Mouse (Mus musculus) thymus, postnatal 14 days (tissue): ENCODE measurements around the gene Izumo1.
"Not testable (repeated sequence)": the region's sequence is repeated elsewhere in the genome, so short reads cannot be mapped to it uniquely, and the experiment has no call there.

Source experiments
- DNase-seq: peaks from one replicate; pipeline ENCODE4 v3.0.0; 2021

Gene Izumo1

GRCm38 (mm10) chr7:45643441-45644178, 22.0 kb downstream of the Izumo1 start:
- peak; percentile 86 for DNase-seq

- DNase-seq: no peak
These were observed 22.6 kb downstream of the Izumo1 start for GRCm38 (mm10) chr7:45644183-45644582.

- no peak for DNase-seq
These were observed 23.4 kb downstream of the Izumo1 start for GRCm38 (mm10) chr7:45644872-45645590.

- DNase-seq: no peak
These were observed 24.0 kb downstream of the Izumo1 start for GRCm38 (mm10) chr7:45645591-45645971.

- no peak for DNase-seq
These were observed 25.1 kb downstream of the Izumo1 start for GRCm38 (mm10) chr7:45646671-45647070.

- no peak for DNase-seq
These were observed 27.7 kb downstream of the Izumo1 start for GRCm38 (mm10) chr7:45649351-45649750.

GRCm38 (mm10) chr7:45650484-45650883, 28.9 kb downstream of the Izumo1 start:
- not testable (repeated sequence) for DNase-seq

- no peak for DNase-seq
These were observed 32.9 kb downstream of the Izumo1 start for GRCm38 (mm10) chr7:45654424-45655047.

GRCm38 (mm10) chr7:45660746-45661478, 39.3 kb downstream of the Izumo1 start:
- DNase-seq: no peak

GRCm38 (mm10) chr7:45661702-45662101, 40.1 kb downstream of the Izumo1 start:
- DNase-seq: not testable (repeated sequence)

- DNase-seq: no peak
These were observed 43.9 kb downstream of the Izumo1 start for GRCm38 (mm10) chr7:45665303-45666138.

- DNase-seq: no peak
These were observed 44.5 kb downstream of the Izumo1 start, which contains the start of gene Fut2 for GRCm38 (mm10) chr7:45666161-45666560. Fut2 (minus strand) TSS chr7:45666394.

- no peak for DNase-seq
These were observed 46.1 kb downstream of the Izumo1 start for GRCm38 (mm10) chr7:45667761-45668160.

GRCm38 (mm10) chr7:45668921-45669320, 47.3 kb downstream of the Izumo1 start:
- DNase-seq: no peak

- DNase-seq: no peak
These were observed 56.1 kb downstream of the Izumo1 start for GRCm38 (mm10) chr7:45677627-45678295.
